Comparison of ENCODE assay signal across 7 mouse cellular contexts in genomic region chr10:42987594-42988052, GRCm38 (mm10).
DNase-seq lines count a peak whose midpoint lies in the region; ATAC-seq and TF ChIP-seq lines count a peak whose summit lies in the region.

No protein-coding gene starts in this region.

- peak overlapping the region; percentile 20; the same call in 1 of the 2 replicates for H3K4me3 ChIP-seq in E14TG2a.4 (replicated peaks; ENCODE audit: low read length)
- no peak overlapping the region for H3K4me3 ChIP-seq in forebrain, embryonic 16.5 days (replicated peaks; ENCODE audit: low read length)
- H3K4me3 ChIP-seq in hindbrain, embryonic 16.5 days (ENCODE audit: low read length): no peak overlapping the region
- no peak overlapping the region for H3K4me3 ChIP-seq in neural tube, embryonic 14.5 days (ENCODE audit: low read depth, low read length)

- H3K9me3 ChIP-seq in E14TG2a.4 (ENCODE audit: low read length): no peaks in the 10 kb centered on the region
- no peaks in the 10 kb centered on the region for H3K9me3 ChIP-seq in forebrain, embryonic 16.5 days (ENCODE audit: control insufficient read depth, low read length)
- H3K9me3 ChIP-seq in hindbrain, embryonic 16.5 days (ENCODE audit: control insufficient read depth, low read length): no peaks in the 10 kb centered on the region
- H3K9me3 ChIP-seq in neural tube, embryonic 14.5 days (ENCODE audit: control insufficient read depth, low read length): no peaks in the 10 kb centered on the region

- peaks cover 28% of the 10 kb centered on the region for H3K27me3 ChIP-seq in E14TG2a.4 (ENCODE audit: insufficient read depth, low read length)
- H3K27me3 ChIP-seq in forebrain, embryonic 16.5 days (replicated peaks; ENCODE audit: control insufficient read depth, insufficient read depth, low read length): no peaks in the 10 kb centered on the region
- no peaks in the 10 kb centered on the region for H3K27me3 ChIP-seq in hindbrain, embryonic 16.5 days (replicated peaks; ENCODE audit: control insufficient read depth, insufficient read depth, low read length)
- H3K27me3 ChIP-seq in neural tube, embryonic 14.5 days (ENCODE audit: control insufficient read depth, insufficient read depth, low read length): no peaks in the 10 kb centered on the region

- 23% methylated on average over 6 of the region's 6 CpGs for WGBS in forebrain, embryonic 16.5 days
- WGBS in hindbrain, embryonic 16.5 days: 18% methylated on average over 6 of the region's 6 CpGs
- 17% methylated on average over 6 of the region's 6 CpGs for WGBS in neural tube, embryonic 14.5 days

- H3K4me2 ChIP-seq in forebrain, embryonic 16.5 days (ENCODE audit: low read length): no peak overlapping the region
- H3K4me2 ChIP-seq in hindbrain, embryonic 16.5 days (ENCODE audit: low read length): no peak overlapping the region
- H3K4me2 ChIP-seq in neural tube, embryonic 14.5 days (ENCODE audit: low read depth, low read length): no peak overlapping the region

- H3K4me1 ChIP-seq in E14TG2a.4 (replicated peaks; ENCODE audit: low read depth, low read length): peaks cover 26% of the 10 kb centered on the region
- no peaks in the 10 kb centered on the region for H3K4me1 ChIP-seq in forebrain, embryonic 16.5 days (replicated peaks; ENCODE audit: control insufficient read depth, insufficient read depth, low read length)
- peaks cover 6% of the 10 kb centered on the region for H3K4me1 ChIP-seq in hindbrain, embryonic 16.5 days (ENCODE audit: control insufficient read depth, insufficient read depth, low read depth, low read length)
- H3K4me1 ChIP-seq in neural tube, embryonic 14.5 days (ENCODE audit: control insufficient read depth, insufficient read depth, low read length): no peaks in the 10 kb centered on the region; the same call in 1 of the 2 replicates

- DNase-seq in adrenal gland, adult 2 months: peak; percentile 67
- peak; percentile 45 to 56 for DNase-seq in lung, adult 18-20 months
- DNase-seq in layer of hippocampus, adult 18-20 months (ENCODE audit: low spot score in 2 of 2): no peak

- peak; percentile 27; the same call in 1 of the 2 replicates for ATAC-seq in forebrain, embryonic 16.5 days
- ATAC-seq in hindbrain, embryonic 16.5 days: peak; percentile 64
- peak; percentile 68; the same call in 1 of the 2 replicates for ATAC-seq in neural tube, embryonic 14.5 days (ENCODE audit: low read depth)

- no peak overlapping the region for H3K9ac ChIP-seq in forebrain, embryonic 16.5 days (replicated peaks; ENCODE audit: low read depth, low read length)
- H3K9ac ChIP-seq in hindbrain, embryonic 16.5 days (ENCODE audit: low read depth, low read length): no peak overlapping the region
- no peak overlapping the region for H3K9ac ChIP-seq in neural tube, embryonic 14.5 days (replicated peaks; ENCODE audit: low read depth, low read length)

- no peaks in the 10 kb centered on the region for H3K36me3 ChIP-seq in E14TG2a.4 (ENCODE audit: insufficient read depth, low read length)
- no peaks in the 10 kb centered on the region for H3K36me3 ChIP-seq in forebrain, embryonic 16.5 days (ENCODE audit: control insufficient read depth, insufficient read depth)
- no peaks in the 10 kb centered on the region for H3K36me3 ChIP-seq in hindbrain, embryonic 16.5 days (ENCODE audit: control insufficient read depth, insufficient read depth, low read length)
- H3K36me3 ChIP-seq in neural tube, embryonic 14.5 days (ENCODE audit: control insufficient read depth, insufficient read depth, low read length): no peaks in the 10 kb centered on the region

- H3K27ac ChIP-seq in forebrain, embryonic 16.5 days (ENCODE audit: low read length): no peak overlapping the region
- no peak overlapping the region for H3K27ac ChIP-seq in hindbrain, embryonic 16.5 days (ENCODE audit: low read depth, low read length)
- no peak overlapping the region for H3K27ac ChIP-seq in neural tube, embryonic 14.5 days (ENCODE audit: low read depth, low read length)

- peak; percentile 50 for TF ChIP-seq CTCF in E14TG2a.4 (conservative IDR thresholded peaks at IDR 0.05; ENCODE audit: low read length)

Comparison
In these comparisons a context has a peak if more than half of its experiments do, and no peak if none do; other contexts are left out.
1. DNase-seq: peak in adrenal gland, adult 2 months (single experiment) and lung, adult 18-20 months (2 of 2); none in layer of hippocampus, adult 18-20 months (0 of 2).
2. Peak in every context shown above with its lines, with median percentiles within 50 percentile points of each other: ATAC-seq.